ENCODE assay signal across 9 mouse cellular contexts in the genomic region with DNA sequence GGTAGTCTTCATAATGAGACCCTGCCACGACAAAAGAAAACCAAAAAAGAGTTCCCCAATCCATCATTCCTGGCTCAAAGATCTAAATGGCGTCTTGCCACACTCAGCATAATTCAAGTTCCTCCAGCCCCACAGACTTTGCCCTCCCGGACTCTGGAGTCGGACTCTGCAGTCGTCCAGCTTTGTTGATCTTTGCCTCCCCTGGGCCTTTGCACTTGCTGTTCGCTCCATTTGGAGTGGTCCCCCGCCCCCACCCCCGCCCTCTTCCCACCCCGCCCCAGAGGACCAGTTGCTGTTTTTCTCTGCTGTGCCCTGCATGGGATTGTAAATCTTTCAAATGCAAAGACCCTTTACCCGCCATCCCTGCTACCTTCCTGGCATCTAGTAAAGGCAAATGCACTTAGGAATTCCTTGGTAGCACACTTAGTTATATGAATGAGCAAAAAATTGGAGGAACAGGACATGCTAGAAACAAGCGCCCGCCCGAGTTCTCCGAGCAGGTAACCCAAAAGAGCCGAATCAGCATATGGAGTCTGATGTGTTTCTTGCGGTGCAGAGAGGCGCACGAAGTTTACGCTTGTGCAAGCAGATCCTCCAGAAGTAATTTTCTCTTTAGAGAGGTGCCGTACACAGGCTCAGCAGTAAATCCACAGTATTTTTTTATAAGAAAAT. TPM values are rescaled to one million over a fixed set of nuclear protein-coding genes. Genes with fewer than 3 reads are reported as not detected.
DNase-seq lines count a peak whose midpoint lies in the region; ATAC-seq and TF ChIP-seq lines count a peak whose summit lies in the region.
"Had no signal": no experiment of that assay in that cellular context is flagged by ENCODE, and none has a peak within 500 bp of the region (broad histone marks: within the 10 kb centered on the region; RNA-seq: fewer than 3 reads in every experiment).

No protein-coding gene starts in this region.

- H3K27me3 ChIP-seq in E14TG2a.4 (ENCODE audit: insufficient read depth, low read length): no peaks in the 10 kb centered on the region
- no peaks in the 10 kb centered on the region for H3K27me3 ChIP-seq in intestine, embryonic 16.5 days (replicated peaks; ENCODE audit: control insufficient read depth, insufficient read depth, low read length)
- H3K27me3 ChIP-seq in liver, embryonic 13.5 days: no peaks in the 10 kb centered on the region

- H3K4me2 ChIP-seq in intestine, embryonic 16.5 days (ENCODE audit: low read depth, low read length): 0 out of 2 replicates have a peak overlapping the region, but pooled peaks have one; percentile 27
- peak overlapping the region; percentile 43 for H3K4me2 ChIP-seq in liver, embryonic 13.5 days

- H3K9me3 ChIP-seq in E14TG2a.4 (ENCODE audit: low read length): no peaks in the 10 kb centered on the region
- no peaks in the 10 kb centered on the region for H3K9me3 ChIP-seq in intestine, embryonic 16.5 days (ENCODE audit: control insufficient read depth, low read length)
- H3K9me3 ChIP-seq in liver, embryonic 13.5 days (replicated peaks): no peaks in the 10 kb centered on the region

- H3K4me1 ChIP-seq in E14TG2a.4 (replicated peaks; ENCODE audit: low read depth, low read length): peaks cover 64% of the 10 kb centered on the region
- no peaks in the 10 kb centered on the region for H3K4me1 ChIP-seq in intestine, embryonic 16.5 days (ENCODE audit: control insufficient read depth, insufficient read depth, low read length)
- peaks cover 10% of the 10 kb centered on the region for H3K4me1 ChIP-seq in liver, embryonic 13.5 days (replicated peaks)

- TF ChIP-seq CTCF in E14TG2a.4 (conservative IDR thresholded peaks at IDR 0.05; ENCODE audit: low read length): no peak

- peak; percentile 62; the same call in 1 of the 2 replicates for ATAC-seq in intestine, embryonic 16.5 days
- no peak for ATAC-seq in liver, embryonic 13.5 days (ENCODE audit: low read depth)
- no peak for ATAC-seq in granulocyte monocyte progenitor cell, adult 5-6 weeks (replicated peaks; ENCODE audit: poor library complexity, severe bottlenecking)

- no peak overlapping the region for H3K9ac ChIP-seq in intestine, embryonic 16.5 days (ENCODE audit: low read depth, low read length)
- no peak overlapping the region for H3K9ac ChIP-seq in liver, embryonic 13.5 days

- 43% methylated on average over 20 of the region's 20 CpGs for WGBS in intestine, embryonic 16.5 days
- WGBS in liver, embryonic 13.5 days (ENCODE audit: insufficient replicate concordance): 44% methylated on average over 20 of the region's 20 CpGs

- no peak overlapping the region for H3K27ac ChIP-seq in intestine, embryonic 16.5 days (ENCODE audit: low read length)
- H3K27ac ChIP-seq in liver, embryonic 13.5 days: no peak overlapping the region

- no peaks in the 10 kb centered on the region for H3K36me3 ChIP-seq in E14TG2a.4 (ENCODE audit: insufficient read depth, low read length)
- H3K36me3 ChIP-seq in intestine, embryonic 16.5 days (ENCODE audit: control insufficient read depth, insufficient read depth, low read length): no peaks in the 10 kb centered on the region
- no peaks in the 10 kb centered on the region for H3K36me3 ChIP-seq in liver, embryonic 13.5 days

- DNase-seq in ZHBTc4 (ENCODE audit: low read depth, low spot score): peak; percentile 80
- DNase-seq in liver, embryonic 13.5 days: no peak
- no peak for DNase-seq in cerebellum, postnatal 14 days
- DNase-seq in left cerebral cortex, adult 8-10 months (ENCODE audit: low spot score in 2 of 2): no peak
- no peak for DNase-seq in right cerebral cortex, postnatal 10 days (ENCODE audit: low spot score in 2 of 2)
- DNase-seq: adrenal gland, postnatal 10 days had no signal

- peak overlapping the region; percentile 77 for H3K4me3 ChIP-seq in E14TG2a.4 (replicated peaks; ENCODE audit: low read length)
- H3K4me3 ChIP-seq in intestine, embryonic 16.5 days (ENCODE audit: low read length): no peak overlapping the region
- H3K4me3 ChIP-seq in liver, embryonic 13.5 days (replicated peaks): no peak overlapping the region

RNA-seq across cellular contexts. Expression of a gene that starts 54.9 kb away (rescaled TPM):
- polyA plus RNA-seq in intestine, embryonic 16.5 days (2015; fragmentation: Nextera tagmentation; extraction: Ambion mirVana): 11.1 and 12.0 TPM in 2 replicates
- 6.7 and 8.4 TPM in 2 replicates for polyA plus RNA-seq in liver, embryonic 13.5 days (2015; fragmentation: Nextera tagmentation; extraction: Ambion mirVana)
- 10 to 100 TPM; 33.5 to 34.4 (median 33.7) TPM for total RNA-seq in left cerebral cortex, adult 8-10 months (2022)
- total RNA-seq in granulocyte monocyte progenitor cell, adult 5-6 weeks (2014; fragmentation: Nextera tagmentation): 10.9 and 14.1 TPM in 2 replicates
- 23.1 and 25.1 TPM in 2 replicates for total RNA-seq in granulocyte monocyte progenitor cell, adult 5-6 weeks (2017)
